Mouse (Mus musculus) hindbrain, embryonic 14.5 days (tissue): Measurements from ENCODE around the gene Syt2. TPM values are rescaled to one million over a fixed set of nuclear protein-coding genes. Genes with fewer than 3 reads are reported as not detected.

Experiments used
- ATAC-seq: fragments of 200-750 bp; cut with Nextera tagmentation; 2 replicates; pipeline ENCODE4 v1.8.0; 2017; ENCODE audit warnings: moderate number of reproducible peaks, mild to moderate bottlenecking, moderate TSS enrichment, moderate library complexity; ENCODE audit not compliant: low FRiP score
- DNase-seq: peaks from one replicate; pipeline ENCODE4 v3.0.0-alpha.2; 2015; ENCODE audit warnings: low spot score
- H3K27ac ChIP-seq: fragments of 300-500 bp; sonication (generic); 2 replicates; pipeline ENCODE4 v1.5.1; 2014; ENCODE audit warnings: mild to moderate bottlenecking, moderate library complexity
- H3K27me3 ChIP-seq: fragments of 300-500 bp; sonication (generic); 2 replicates; pipeline ENCODE4 v1.6.1; 2014; ENCODE audit warnings: mild to moderate bottlenecking, low read length, mixed read lengths; ENCODE audit not compliant: control insufficient read depth, insufficient read depth
- H3K36me3 ChIP-seq: fragments of 300-500 bp; sonication (generic); replicated peaks from 2 replicates; pipeline ENCODE4 v1.6.1; 2014; ENCODE audit not compliant: control insufficient read depth, insufficient read depth
- H3K4me1 ChIP-seq: fragments of 300-500 bp; sonication (generic); replicated peaks from 2 replicates; pipeline ENCODE4 v1.6.1; 2014; ENCODE audit warnings: antibody characterized with exemption, low read length, mixed read lengths; ENCODE audit not compliant: control insufficient read depth, insufficient read depth
- H3K4me2 ChIP-seq: fragments of 300-500 bp; sonication (generic); replicated peaks from 2 replicates; pipeline ENCODE4 v1.6.1; 2014; ENCODE audit warnings: mild to moderate bottlenecking, moderate library complexity
- H3K4me3 ChIP-seq: fragments of 300-500 bp; sonication (generic); replicated peaks from 2 replicates; pipeline ENCODE4 v1.5.1; 2014; ENCODE audit warnings: mild to moderate bottlenecking, low read length
- H3K9ac ChIP-seq: fragments of 300-500 bp; sonication (generic); 2 replicates; pipeline ENCODE4 v1.6.1; 2014
- H3K9me3 ChIP-seq: fragments of 300-500 bp; sonication (generic); 2 replicates; pipeline ENCODE4 v1.6.1; 2016; ENCODE audit warnings: low read length; ENCODE audit not compliant: control insufficient read depth
- WGBS: fragments of 180-500 bp; shearing (Covaris S2); extraction: QIAGEN DNeasy Blood & Tissue Kit; methylation state at CpG from one replicate; pipeline ENCODE4 v1.1.7; 2014; 5-methylcytosine and 5-hydroxymethylcytosine counted together
- polyA plus RNA-seq: library from polyadenylated mRNA; unstranded; fragments of >200 nt; fragmentation: Nextera tagmentation; extraction: Ambion mirVana; gene quantifications from 2 replicates; pipeline ENCODE4 v1.2.1, GENCODE M21; 2014

The Syt2 gene
- polyA plus RNA-seq, 1 experiment from 2014 or later: 10.1 TPM

- no peaks in the 10 kb centered on the region for H3K36me3 ChIP-seq
- no peak overlapping the region for H3K27ac ChIP-seq
- no peak for DNase-seq
- no peak for ATAC-seq
- H3K27me3 ChIP-seq: no peaks in the 10 kb centered on the region
- WGBS: 74% methylated on average over 7 of the region's 7 CpGs
- H3K4me1 ChIP-seq: no peaks in the 10 kb centered on the region
- H3K9ac ChIP-seq: no peak overlapping the region
- H3K4me3 ChIP-seq: no peak overlapping the region
- H3K4me2 ChIP-seq: no peak overlapping the region
- H3K9me3 ChIP-seq: no peaks in the 10 kb centered on the region
Observed at GRCm38 (mm10) chr1:134660163-134660562, 13.7 kb downstream of the Syt2 start.

- Histone ChIP-seq H3K9ac (no peak overlapping the region), H3K4me2 (no peak overlapping the region), H3K9me3 (no peaks in the 10 kb centered on the region), H3K4me3 (no peak overlapping the region), H3K4me1 (peaks cover 12% of the 10 kb centered on the region), H3K27ac (peak overlapping the region; percentile 17), H3K36me3 (no peaks in the 10 kb centered on the region), H3K27me3 (no peaks in the 10 kb centered on the region)
- ATAC-seq: peak; percentile 48; the same call in 1 of the 2 replicates
- WGBS: 62% methylated on average over 10 of the region's 10 CpGs
- DNase-seq: no peak
Observed at GRCm38 (mm10) chr1:134671234-134672070, 25.0 kb downstream of the Syt2 start.

GRCm38 (mm10) chr1:134674312-134674711 lies 27.8 kb downstream of the Syt2 start:
- DNase-seq (no peak), ATAC-seq (no peak)
- Histone ChIP-seq H3K27ac (no peak overlapping the region), H3K4me3 (no peak overlapping the region), H3K9me3 (no peaks in the 10 kb centered on the region), H3K4me2 (no peak overlapping the region), H3K4me1 (peaks cover 14% of the 10 kb centered on the region), H3K9ac (no peak overlapping the region), H3K36me3 (no peaks in the 10 kb centered on the region), H3K27me3 (no peaks in the 10 kb centered on the region)
- WGBS: 11% methylated on average over 1 of the region's 1 CpGs

GRCm38 (mm10) chr1:134679445-134679844 lies 33.0 kb downstream of the Syt2 start:
- Histone ChIP-seq H3K4me2 (no peak overlapping the region), H3K27ac (no peak overlapping the region), H3K4me3 (no peak overlapping the region), H3K9me3 (no peaks in the 10 kb centered on the region), H3K27me3 (no peaks in the 10 kb centered on the region), H3K4me1 (peaks cover 7% of the 10 kb centered on the region), H3K36me3 (no peaks in the 10 kb centered on the region), H3K9ac (no peak overlapping the region)
- 78% methylated on average over 4 of the region's 4 CpGs for WGBS
- DNase-seq (no peak), ATAC-seq (no peak)

- DNase-seq (no peak), ATAC-seq (no peak)
- Histone ChIP-seq H3K27ac (no peak overlapping the region), H3K27me3 (no peaks in the 10 kb centered on the region), H3K9me3 (no peaks in the 10 kb centered on the region), H3K4me2 (no peak overlapping the region), H3K9ac (no peak overlapping the region), H3K4me3 (no peak overlapping the region), H3K36me3 (no peaks in the 10 kb centered on the region), H3K4me1 (peaks cover 5% of the 10 kb centered on the region)
- 13% methylated on average over 6 of the region's 6 CpGs for WGBS
Observed at GRCm38 (mm10) chr1:134680617-134681016, 34.1 kb downstream of the Syt2 start.

GRCm38 (mm10) chr1:134682460-134682859 lies 36.0 kb downstream of the Syt2 start:
- no peak overlapping the region for H3K4me2 ChIP-seq
- ATAC-seq (no peak), DNase-seq (peak; percentile 51)
- 56% methylated on average over 9 of the region's 9 CpGs for whole genome bisulfite sequencing
- H3K27ac ChIP-seq: 0 out of 2 replicates have a peak overlapping the region, but pooled peaks have one; percentile 6
- H3K4me1 ChIP-seq: no peaks in the 10 kb centered on the region; the same call in 1 of the 2 replicates
- H3K9me3 ChIP-seq: no peaks in the 10 kb centered on the region
- no peaks in the 10 kb centered on the region for H3K36me3 ChIP-seq
- H3K4me3 ChIP-seq: no peak overlapping the region
- no peaks in the 10 kb centered on the region for H3K27me3 ChIP-seq
- no peak overlapping the region for H3K9ac ChIP-seq

- Histone ChIP-seq H3K4me3 (no peak overlapping the region), H3K27ac (no peak overlapping the region), H3K4me2 (no peak overlapping the region), H3K9ac (no peak overlapping the region), H3K36me3 (no peaks in the 10 kb centered on the region), H3K4me1 (no peaks in the 10 kb centered on the region; the same call in 1 of the 2 replicates), H3K27me3 (no peaks in the 10 kb centered on the region), H3K9me3 (no peaks in the 10 kb centered on the region)
- DNase-seq (no peak), ATAC-seq (no peak)
- 69% methylated on average over 4 of the region's 4 CpGs for WGBS
Observed at GRCm38 (mm10) chr1:134686834-134687421, 40.5 kb downstream of the Syt2 start.

GRCm38 (mm10) chr1:134696302-134696701 lies 49.8 kb downstream of the Syt2 start:
- DNase-seq: no peak
- no peak overlapping the region for H3K4me2 ChIP-seq
- no peak overlapping the region for H3K4me3 ChIP-seq
- ATAC-seq: no peak
- H3K9ac ChIP-seq: no peak overlapping the region
- peaks cover 4% of the 10 kb centered on the region; the same call in 1 of the 2 replicates for H3K4me1 ChIP-seq
- H3K9me3 ChIP-seq: no peaks in the 10 kb centered on the region
- no peaks in the 10 kb centered on the region for H3K36me3 ChIP-seq
- H3K27me3 ChIP-seq: no peaks in the 10 kb centered on the region
- H3K27ac ChIP-seq: no peak overlapping the region
- 76% methylated on average over 2 of the region's 2 CpGs for WGBS

GRCm38 (mm10) chr1:134697073-134697472 lies 50.6 kb downstream of the Syt2 start:
- Histone ChIP-seq H3K4me3 (no peak overlapping the region), H3K9ac (no peak overlapping the region), H3K4me1 (peaks cover 4% of the 10 kb centered on the region; the same call in 1 of the 2 replicates), H3K27ac (no peak overlapping the region), H3K36me3 (no peaks in the 10 kb centered on the region), H3K9me3 (no peaks in the 10 kb centered on the region), H3K4me2 (no peak overlapping the region), H3K27me3 (no peaks in the 10 kb centered on the region)
- no peak for ATAC-seq
- 92% methylated on average over 4 of the region's 4 CpGs for WGBS
- no peak for DNase-seq
